Mouse (Mus musculus) spleen, postnatal 10 days (tissue): ENCODE measurements around the gene Shoc2.
"Not testable (repeated sequence)": the region's sequence is repeated elsewhere in the genome, so short reads cannot be mapped to it uniquely, and the experiment has no call there.

Experiments used
- DNase-seq, 2 experiments: peaks; one replicate each; pipeline ENCODE4 v3.0.0; 2021 to 2022; ENCODE audit warnings: low spot score in 2 of 2

Shoc2 gene

DNA sequence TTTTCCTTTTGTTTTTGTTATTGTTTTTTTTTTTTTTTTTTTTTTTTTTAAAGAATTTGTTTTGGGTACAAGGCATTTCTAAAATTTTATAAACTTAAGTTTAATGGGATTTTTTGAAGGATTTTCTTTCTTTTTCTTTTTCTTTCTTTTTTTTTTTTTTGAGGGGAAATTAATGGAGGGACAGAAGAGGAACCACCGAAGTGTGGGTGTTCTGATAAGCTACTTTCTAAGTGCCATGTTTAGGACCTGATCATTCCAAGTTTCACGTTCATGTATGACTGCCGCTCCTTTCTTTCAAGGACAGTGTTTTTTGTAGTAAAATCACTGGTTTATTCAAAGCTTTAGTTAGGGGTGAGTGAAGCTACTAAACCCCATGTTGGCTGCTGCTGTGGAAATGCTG is 14.9 kb upstream of the Shoc2 start:
- no peak for DNase-seq

GRCm38 (mm10) chr19:53933050-53933449 is 11.1 kb upstream of the Shoc2 start:
- no peak for DNase-seq

DNA sequence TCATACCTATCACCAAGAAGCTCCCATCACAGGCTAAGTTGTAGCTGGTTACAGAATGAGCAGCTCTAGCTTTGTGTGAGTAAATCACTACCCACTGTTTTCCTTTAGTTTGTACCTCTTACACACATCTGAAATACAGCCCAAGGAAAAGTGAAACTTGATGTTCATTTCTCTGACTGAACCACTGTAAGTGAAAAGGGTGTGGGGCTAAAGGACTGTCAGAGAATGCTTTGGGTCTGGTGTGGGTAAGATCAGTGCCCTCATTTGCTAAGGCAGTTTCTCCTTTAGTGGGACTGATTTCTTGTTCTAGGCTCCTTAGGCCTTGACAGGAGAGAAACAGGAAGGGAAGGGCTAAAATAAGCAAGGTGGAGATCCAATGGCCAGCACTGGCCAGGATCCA is 10.1 kb upstream of the Shoc2 start:
- no peak for DNase-seq

- DNase-seq, result no peak
Observed at GRCm38 (mm10) chr19:53939467-53939866, 4.6 kb upstream of the Shoc2 start.

GRCm38 (mm10) chr19:53941139-53941538 is 3.0 kb upstream of the Shoc2 start:
- no peak for DNase-seq

GRCm38 (mm10) chr19:53942342-53942741 is 1.8 kb upstream of the Shoc2 start:
- DNase-seq, result no peak

DNA sequence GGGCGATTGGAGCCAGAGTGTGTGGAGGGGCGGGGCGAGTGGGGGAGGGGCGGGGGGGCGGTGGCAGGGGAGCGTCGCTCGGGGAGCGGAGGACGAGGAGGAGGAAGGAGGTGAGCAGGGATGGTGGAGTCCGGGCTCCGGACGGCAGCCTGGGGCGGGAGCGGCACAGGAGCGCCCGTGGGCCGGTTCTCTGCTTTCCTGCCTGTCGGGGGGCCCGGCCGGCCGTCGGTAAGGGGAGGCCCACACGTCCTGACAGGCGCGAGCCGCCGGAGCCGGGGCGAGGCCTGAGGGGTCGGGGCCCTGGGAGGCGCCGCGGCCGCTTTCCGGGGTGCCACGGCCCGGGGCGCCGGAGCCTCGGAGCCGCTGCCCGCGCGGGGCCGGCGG is 672 bp downstream of the Shoc2 start:
- no peak for DNase-seq

DNA sequence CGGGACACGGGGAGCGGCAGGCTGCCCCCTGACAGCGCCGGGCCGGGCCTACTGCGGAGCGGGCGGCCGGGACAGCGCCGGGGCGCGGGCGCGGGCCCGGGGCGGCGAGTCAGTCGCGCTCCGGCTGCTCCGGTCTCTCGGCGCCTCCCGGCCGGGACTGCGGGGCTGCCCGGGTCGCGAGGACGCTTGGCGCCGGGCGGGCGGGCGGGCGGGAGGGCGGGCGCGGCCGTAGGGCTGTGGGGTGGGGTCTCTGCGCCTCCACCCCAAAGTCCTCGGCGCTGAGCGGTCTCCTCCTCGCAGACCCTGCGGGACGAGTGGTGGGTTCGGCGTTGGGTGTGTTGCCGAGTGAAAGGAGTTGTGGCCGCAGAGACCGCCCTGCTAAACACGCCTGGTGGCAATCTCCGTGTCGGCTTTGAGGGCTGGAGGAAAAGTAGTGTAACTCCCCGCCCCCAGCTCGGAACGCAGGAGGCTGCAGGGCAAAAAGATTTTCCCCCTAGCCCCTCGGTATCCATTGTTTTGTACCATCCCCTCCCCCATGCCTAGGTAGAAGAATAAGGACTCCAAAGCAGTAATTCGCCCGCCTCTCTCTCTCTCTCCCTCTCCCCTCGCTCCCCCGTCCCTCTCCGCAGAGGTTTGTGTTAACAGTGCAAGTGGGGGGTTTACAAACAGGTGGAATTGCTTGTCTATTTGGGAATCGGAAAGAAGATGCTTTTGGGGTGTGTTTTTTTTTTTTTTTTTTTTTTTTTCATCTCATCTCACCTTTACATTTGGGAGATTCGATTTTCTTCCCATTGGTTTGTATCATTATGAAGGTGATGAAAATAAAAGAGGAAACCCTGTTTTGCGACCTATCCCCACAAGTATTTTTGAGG is 1.3 kb downstream of the Shoc2 start:
- peak; percentile 66 to 70 for DNase-seq

DNA sequence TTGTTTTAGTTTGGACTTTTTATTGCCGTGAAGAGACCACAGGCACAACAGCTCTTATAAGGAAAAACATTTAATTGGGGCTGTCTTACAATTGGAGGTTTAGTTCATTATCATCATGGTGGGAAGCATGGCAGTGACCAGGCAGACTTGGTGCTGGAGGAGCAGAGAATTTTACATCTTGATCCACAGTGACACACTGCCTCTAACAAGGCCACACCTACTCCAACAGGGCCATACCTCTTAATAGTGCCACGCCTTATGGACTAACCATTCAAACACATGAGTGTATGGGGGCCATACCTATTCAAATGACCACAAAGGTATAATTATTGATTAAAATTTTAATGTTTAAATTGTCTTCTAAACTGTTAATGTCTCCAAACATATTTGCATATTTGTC is 13.4 kb downstream of the Shoc2 start:
- no peak for DNase-seq

- DNase-seq, result no peak
Observed at GRCm38 (mm10) chr19:53962511-53962910, 18.4 kb downstream of the Shoc2 start.

DNA sequence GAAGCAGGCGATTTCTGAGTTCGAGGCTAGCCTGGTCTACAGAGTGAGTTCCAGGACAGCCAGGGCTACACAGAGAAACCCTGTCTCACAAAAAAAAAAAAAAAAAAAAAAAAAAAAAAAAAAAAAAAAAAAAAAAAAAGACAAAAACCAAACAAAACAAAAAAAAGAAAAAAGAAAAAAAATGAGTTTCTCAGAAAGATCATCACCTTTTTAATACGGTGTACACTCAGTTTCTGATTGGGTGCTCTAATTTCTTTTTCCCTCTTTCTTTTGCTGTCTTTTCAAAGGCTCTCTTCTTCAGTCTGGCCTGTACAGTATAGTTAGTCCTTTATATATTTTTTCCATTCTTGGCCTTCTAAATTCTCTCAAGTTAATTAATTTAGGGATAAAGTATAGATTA is 20.2 kb downstream of the Shoc2 start:
- DNase-seq, result not testable (repeated sequence)

DNA sequence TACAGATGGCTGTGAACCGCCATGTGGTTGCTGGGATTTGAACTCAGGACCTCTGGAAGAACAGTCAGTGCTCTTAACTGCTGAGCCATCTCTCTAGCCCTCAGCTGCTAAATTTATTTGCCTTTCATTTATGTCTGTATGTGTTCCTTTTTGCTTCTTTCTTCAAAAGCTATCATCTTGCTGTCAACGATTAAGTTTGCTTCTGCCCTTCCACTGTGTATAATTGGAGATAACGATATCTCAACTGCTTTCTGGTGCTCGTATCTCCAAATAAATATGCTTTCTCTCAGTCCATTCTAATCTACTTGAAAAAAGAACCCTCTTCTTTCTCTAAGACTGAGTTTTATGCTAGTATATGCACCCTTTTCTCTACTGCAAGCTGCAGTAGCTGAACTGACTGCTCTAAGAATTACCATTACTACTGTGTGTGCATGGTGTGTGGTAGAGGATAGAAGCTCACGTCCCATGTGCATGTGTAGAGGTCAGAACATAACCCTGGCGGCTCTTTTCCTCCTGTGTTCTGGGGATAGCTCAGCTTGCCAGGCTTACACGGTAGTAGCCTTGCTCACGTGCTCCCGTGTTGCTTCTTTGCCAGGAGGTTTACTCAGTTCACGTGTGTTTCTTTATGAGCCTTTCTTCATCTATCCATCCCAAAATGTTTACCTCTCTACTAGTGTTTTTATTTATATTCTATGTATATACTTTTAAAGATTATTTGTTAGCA is 21.0 kb downstream of the Shoc2 start:
- DNase-seq, result no peak

GRCm38 (mm10) chr19:53969226-53969625 is 25.1 kb downstream of the Shoc2 start:
- no peak for DNase-seq

DNA sequence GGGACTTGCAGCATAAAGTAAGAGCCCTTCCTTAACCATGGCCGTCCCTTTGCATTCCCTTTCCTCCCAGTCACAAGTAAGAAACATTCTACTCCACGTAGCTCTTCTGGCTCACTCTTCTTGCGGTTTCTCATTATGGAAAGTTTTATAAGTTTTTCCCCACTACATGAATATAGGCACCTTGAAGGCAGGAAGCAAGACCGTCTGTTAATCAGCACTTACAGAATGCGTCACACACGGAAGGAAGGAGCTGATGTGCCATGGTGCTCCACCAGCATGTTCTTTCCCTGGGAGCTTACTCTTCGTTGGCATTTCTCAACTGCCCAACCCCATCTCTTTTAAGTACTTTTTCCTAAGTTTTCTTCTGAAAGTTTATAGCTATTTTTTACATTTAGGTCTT is 27.8 kb downstream of the Shoc2 start:
- no peak for DNase-seq

DNA sequence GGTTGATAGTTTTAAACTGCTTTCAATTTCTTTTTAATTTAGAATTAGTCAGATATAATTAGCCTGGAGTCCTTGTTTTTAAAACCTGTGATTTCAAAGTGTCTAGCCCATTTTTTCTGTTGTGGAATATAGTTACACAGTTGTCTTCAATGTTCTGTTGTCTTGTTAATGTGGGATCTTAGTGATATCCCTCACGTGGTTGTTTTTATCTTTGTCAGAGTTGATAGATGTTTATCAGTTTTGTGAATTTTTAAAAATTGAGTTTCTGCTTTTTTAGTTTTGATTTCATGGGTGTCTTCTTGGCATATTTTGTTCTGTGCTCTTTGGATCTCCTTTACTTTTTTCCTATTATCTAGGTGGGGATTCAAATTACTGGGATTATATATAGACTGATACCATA is 29.6 kb downstream of the Shoc2 start:
- DNase-seq, result no peak

- DNase-seq, result no peak
Observed at GRCm38 (mm10) chr19:53982041-53982440, 37.9 kb downstream of the Shoc2 start.

DNA sequence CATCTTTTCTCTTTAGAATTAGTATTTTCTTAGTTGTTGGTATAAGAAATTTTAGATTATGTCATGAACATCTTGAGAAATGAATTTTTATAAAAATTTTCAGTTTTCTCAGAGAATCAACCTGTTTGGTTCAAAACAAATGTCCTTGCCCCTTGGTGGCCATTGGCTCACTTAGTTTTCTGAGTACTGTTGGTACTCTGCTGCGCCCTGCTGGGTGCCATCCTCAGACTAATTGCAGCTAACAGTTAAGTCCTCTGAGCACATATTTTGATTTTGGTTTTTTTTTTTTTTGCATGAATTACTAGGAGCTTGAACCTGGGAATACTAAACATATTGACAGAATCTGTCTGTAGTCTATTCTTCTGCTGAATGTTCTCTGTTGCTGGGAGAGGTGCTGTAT is 39.2 kb downstream of the Shoc2 start:
- DNase-seq, result peak in 1 of 2 experiments; percentile 48

DNA sequence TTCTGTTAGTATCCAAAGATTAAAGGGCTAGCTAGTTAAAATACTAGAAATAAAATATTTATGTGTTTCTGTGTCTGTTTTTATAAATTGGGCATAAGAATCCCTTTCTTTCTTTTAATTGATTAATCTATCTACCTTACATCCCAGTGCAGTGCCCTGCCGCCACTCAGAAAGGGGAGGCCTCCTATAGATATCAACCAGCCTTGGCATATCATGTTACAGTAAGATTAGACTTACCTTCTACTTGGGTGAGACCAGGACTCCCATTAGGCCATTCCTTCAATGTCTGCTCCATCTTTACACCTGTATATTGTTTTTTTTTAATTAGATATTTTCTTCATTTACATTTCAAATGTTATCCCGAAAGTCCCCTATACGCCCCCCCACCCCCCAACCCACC is 40.5 kb downstream of the Shoc2 start:
- DNase-seq, result no peak

DNA sequence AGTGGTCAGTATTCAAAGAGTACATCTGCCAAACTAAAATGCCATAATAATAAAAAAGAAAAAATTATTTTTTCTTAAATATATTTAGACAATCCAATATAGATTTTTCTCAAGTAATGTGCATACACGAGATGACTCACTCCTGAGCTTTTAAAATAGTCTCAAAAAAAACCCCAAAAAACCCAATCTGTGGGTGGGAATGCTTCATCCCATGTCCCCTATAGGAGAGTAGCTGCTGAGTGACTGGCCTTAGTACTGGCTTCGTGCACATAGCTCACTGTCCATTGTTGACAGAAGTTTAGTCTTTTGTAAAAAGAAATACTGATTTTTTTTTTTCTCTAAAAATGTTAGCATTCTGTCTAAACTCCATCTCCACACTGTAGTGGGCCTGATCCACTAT is 46.4 kb downstream of the Shoc2 start:
- DNase-seq, result no peak

DNA sequence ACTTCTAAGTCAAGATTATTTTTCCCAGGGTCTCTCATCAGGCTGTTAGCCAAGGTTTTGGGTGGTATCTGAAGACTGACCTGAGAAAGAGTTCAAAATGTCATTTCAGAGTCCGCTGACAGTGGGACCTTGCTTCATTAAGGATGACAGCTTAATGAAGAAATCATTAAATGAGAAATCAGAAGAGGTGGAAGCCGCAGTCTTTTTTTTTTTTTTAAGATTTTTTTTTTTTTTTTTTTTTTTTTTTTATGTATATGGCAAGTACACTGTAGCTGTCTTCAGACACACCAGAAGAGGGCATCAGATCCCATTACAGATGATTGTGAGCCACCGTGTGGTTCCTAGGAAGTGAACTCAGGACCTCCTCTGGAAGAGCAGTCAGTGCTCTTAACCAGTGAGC is 49.8 kb downstream of the Shoc2 start:
- DNase-seq, result no peak

- no peak for DNase-seq
Observed at GRCm38 (mm10) chr19:53994276-53994675, 50.2 kb downstream of the Shoc2 start.

DNA sequence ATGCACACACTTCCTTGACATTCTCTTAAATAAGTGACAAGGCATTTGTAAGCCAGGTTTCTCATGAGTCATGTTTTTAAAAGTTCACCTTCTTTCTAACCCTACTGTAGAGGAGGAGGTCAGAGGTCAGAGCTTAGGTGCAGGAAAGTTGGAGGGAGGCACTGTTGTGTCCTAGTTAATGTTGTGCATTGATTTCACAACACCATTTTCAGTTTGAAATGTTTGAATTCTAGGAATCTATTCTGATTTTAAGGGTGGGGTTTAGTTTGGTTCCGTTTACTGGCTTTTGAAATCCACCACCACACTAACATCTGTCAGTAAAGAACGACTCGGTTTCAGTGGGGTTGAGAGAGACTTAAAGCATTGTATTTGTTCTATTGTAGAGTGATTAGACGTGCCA is 66.9 kb downstream of the Shoc2 start:
- no peak for DNase-seq

GRCm38 (mm10) chr19:54014999-54015398 is 70.9 kb downstream of the Shoc2 start:
- DNase-seq, result no peak
